ENCODE assay signal across 10 mouse cellular contexts in the genomic region with DNA sequence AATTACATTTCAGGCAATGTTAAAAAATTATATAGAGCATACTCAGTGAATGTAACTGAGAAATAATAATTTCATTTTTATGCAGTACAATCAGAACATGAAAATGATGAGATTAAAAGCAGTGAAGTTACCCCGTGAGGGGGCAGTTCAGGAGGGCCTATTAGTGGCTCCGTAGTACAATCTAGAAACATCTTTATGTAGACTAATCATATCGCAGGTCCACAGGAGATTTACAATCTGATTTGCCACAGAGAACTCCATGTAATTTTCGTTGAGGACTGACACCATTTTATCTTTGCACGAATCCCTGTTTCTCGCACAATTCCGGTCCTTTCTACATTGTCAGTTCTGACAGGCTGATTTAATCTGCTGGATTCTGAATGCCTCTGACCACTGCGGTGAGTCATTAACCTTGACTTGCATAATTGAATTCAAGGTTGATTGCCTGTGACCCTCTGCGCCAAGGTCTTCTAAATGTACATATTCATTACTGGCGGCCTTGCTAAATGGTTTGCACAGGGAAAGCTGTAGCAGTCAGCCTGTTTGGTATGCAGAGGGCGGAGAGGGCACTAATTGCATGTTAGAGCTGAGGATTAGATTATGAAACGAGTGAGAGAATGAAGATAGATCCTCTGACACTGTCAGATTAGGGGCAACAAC.
DNase-seq lines count a peak whose midpoint lies in the region; ATAC-seq lines count a peak whose summit lies in the region.
"Had no signal": no experiment of that assay in that cellular context is flagged by ENCODE, and none has a peak within 500 bp of the region (broad histone marks: within the 10 kb centered on the region; RNA-seq: fewer than 3 reads in every experiment).

No protein-coding gene starts in this region.

- 33% methylated on average over 12 of the region's 12 CpGs for WGBS in hindbrain, embryonic 15.5 days
- WGBS in limb, embryonic 11.5 days, result 44% methylated on average over 12 of the region's 12 CpGs

- H3K36me3 ChIP-seq in hindbrain, embryonic 15.5 days, result no peaks in the 10 kb centered on the region
- H3K36me3 ChIP-seq in limb, embryonic 11.5 days (ENCODE audit: control insufficient read depth, insufficient read depth, low read length), result no peaks in the 10 kb centered on the region
- H3K36me3 ChIP-seq: liver, embryonic 15.5 days had no signal

- peak; percentile 54; the same call in 1 of the 2 replicates for ATAC-seq in hindbrain, embryonic 15.5 days (ENCODE audit: low FRiP score, low read depth)
- ATAC-seq in limb, embryonic 11.5 days (ENCODE audit: insufficient number of reproducible peaks, low FRiP score, low TSS enrichment, low read depth), result no peak

- peak overlapping the region; percentile 3; the same call in 1 of the 2 replicates for H3K4me2 ChIP-seq in hindbrain, embryonic 15.5 days
- H3K4me2 ChIP-seq in limb, embryonic 11.5 days (ENCODE audit: low read depth, severe bottlenecking), result no peak overlapping the region
- H3K4me2 ChIP-seq: liver, embryonic 15.5 days had no signal

- H3K27me3 ChIP-seq in hindbrain, embryonic 15.5 days, result no peaks in the 10 kb centered on the region
- no peaks in the 10 kb centered on the region for H3K27me3 ChIP-seq in limb, embryonic 11.5 days (ENCODE audit: control insufficient read depth, insufficient read depth, low read length)
- H3K27me3 ChIP-seq: liver, embryonic 15.5 days had no signal

- H3K27ac ChIP-seq in hindbrain, embryonic 15.5 days (replicated peaks), result no peak overlapping the region
- H3K27ac ChIP-seq in limb, embryonic 11.5 days (replicated peaks; ENCODE audit: low read depth, low read length), result no peak overlapping the region
- H3K27ac ChIP-seq: heart, adult 2 months; liver, embryonic 15.5 days had no signal

- H3K9me3 ChIP-seq in hindbrain, embryonic 15.5 days, result no peaks in the 10 kb centered on the region
- H3K9me3 ChIP-seq in limb, embryonic 11.5 days (ENCODE audit: control insufficient read depth, low read length), result no peaks in the 10 kb centered on the region
- H3K9me3 ChIP-seq: liver, embryonic 15.5 days had no signal

- H3K4me1 ChIP-seq in hindbrain, embryonic 15.5 days (replicated peaks), result 0 out of 2 replicates have a peak, but pooled peaks cover 3% of the 10 kb centered on the region
- peaks cover 10% of the 10 kb centered on the region for H3K4me1 ChIP-seq in limb, embryonic 11.5 days (ENCODE audit: control insufficient read depth, insufficient read depth, low read length)
- H3K4me1 ChIP-seq: liver, embryonic 15.5 days had no signal

- H3K4me3 ChIP-seq in hindbrain, embryonic 15.5 days, result no peak overlapping the region
- H3K4me3 ChIP-seq in limb, embryonic 11.5 days (ENCODE audit: low read depth, low read length), result no peak overlapping the region
- H3K4me3 ChIP-seq: heart, adult 2 months; liver, embryonic 15.5 days had no signal

- no peak overlapping the region for H3K9ac ChIP-seq in hindbrain, embryonic 15.5 days
- H3K9ac ChIP-seq in limb, embryonic 11.5 days (ENCODE audit: low read length), result no peak overlapping the region
- H3K9ac ChIP-seq: liver, embryonic 15.5 days had no signal

- DNase-seq in Muller cell, postnatal 12 days (ENCODE audit: inconsistent ontology term), result peak; percentile 36
- DNase-seq in adrenal gland, postnatal 36 days, result peak; percentile 39 to 57
- DNase-seq in limb, embryonic 11.5 days (ENCODE audit: low spot score), result peak; percentile 35
- no peak for DNase-seq in lung, postnatal 25 days (ENCODE audit: low spot score)
- DNase-seq in urinary bladder, postnatal 14 days (ENCODE audit: low spot score), result no peak
- DNase-seq in left cerebral cortex, adult 18-20 months (ENCODE audit: low spot score in 2 of 2), result no peak
- DNase-seq in thymus, postnatal 25 days, result no peak
- DNase-seq: heart, adult 2 months had no signal

Comparison
In these comparisons a context has a peak if more than half of its experiments do, and no peak if none do; other contexts are left out.
1. DNase-seq: peak in Muller cell, postnatal 12 days (single experiment), adrenal gland, postnatal 36 days (2 of 2) and limb, embryonic 11.5 days (single experiment); none in lung, postnatal 25 days (single experiment), urinary bladder, postnatal 14 days (single experiment), left cerebral cortex, adult 18-20 months (0 of 2) and thymus, postnatal 25 days (single experiment).